Mouse (Mus musculus) testis, adult 2 months (tissue): Measurements from ENCODE around the gene Dpp9.

Source experiments
- CTCF ChIP-seq: fragments of 200-500 bp; IDR thresholded peaks from 2 replicates; pipeline ENCODE4 v1.5.1; 2012; ENCODE audit warnings: low read depth, mild to moderate bottlenecking, inconsistent platforms, low read length, moderate library complexity; ENCODE audit not compliant: control insufficient read depth, insufficient read depth, insufficient replicate concordance
- POLR2A ChIP-seq: fragments of 200-500 bp; IDR thresholded peaks from 2 replicates; pipeline ENCODE4 v1.6.1; 2012; ENCODE audit warnings: low read depth, mild to moderate bottlenecking, inconsistent platforms, low read length, moderate library complexity; ENCODE audit not compliant: control insufficient read depth

- TF ChIP-seq CTCF (no peak), POLR2A (no peak)
Measured at GRCm38 (mm10) chr17:56233389-56233788, 14.7 kb upstream of the Dpp9 start.
